Comparison of ENCODE assay signal across 10 mouse cellular contexts in the genomic region with DNA sequence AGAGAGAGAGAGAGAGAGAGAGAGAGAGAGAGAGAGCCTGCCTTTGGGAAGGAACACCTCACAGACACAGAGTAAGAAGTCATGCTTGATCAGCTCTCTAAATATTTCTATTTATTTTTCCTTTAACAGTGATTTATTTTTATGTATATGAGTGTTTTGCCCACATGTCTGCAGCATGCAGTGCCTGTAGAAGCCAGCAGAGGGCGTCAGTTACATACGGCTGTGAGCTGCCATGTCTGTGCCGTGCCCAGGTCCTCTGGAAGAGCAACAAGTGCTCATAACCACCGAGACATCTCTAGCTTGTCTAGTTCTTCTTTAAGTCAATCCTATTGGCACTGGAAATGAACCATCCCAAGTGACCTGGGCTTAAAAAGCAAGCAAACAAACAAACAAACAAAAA. TPM values are rescaled to one million over a fixed set of nuclear protein-coding genes. Genes with fewer than 3 reads are reported as not detected.
DNase-seq lines count a peak whose midpoint lies in the region; ATAC-seq and TF ChIP-seq lines count a peak whose summit lies in the region.
"Had no signal": no experiment of that assay in that cellular context is flagged by ENCODE, and none has a peak within 500 bp of the region (broad histone marks: within the 10 kb centered on the region; RNA-seq: fewer than 3 reads in every experiment).

No protein-coding gene starts in this region.

- H3K4me1 ChIP-seq in limb, embryonic 11.5 days (ENCODE audit: control insufficient read depth, insufficient read depth, low read length), result no peaks in the 10 kb centered on the region
- no peaks in the 10 kb centered on the region for H3K4me1 ChIP-seq in limb, embryonic 10.5 days
- peaks cover 6% of the 10 kb centered on the region; the same call in 1 of the 2 replicates for H3K4me1 ChIP-seq in E14TG2a.4 (replicated peaks; ENCODE audit: low read depth, low read length)
- no peaks in the 10 kb centered on the region for H3K4me1 ChIP-seq in embryonic facial prominence, embryonic 10.5 days
- H3K4me1 ChIP-seq: limb, embryonic 12.5 days had no signal

- no peaks in the 10 kb centered on the region for H3K36me3 ChIP-seq in limb, embryonic 11.5 days (ENCODE audit: control insufficient read depth, insufficient read depth, low read length)
- H3K36me3 ChIP-seq in limb, embryonic 10.5 days, result no peaks in the 10 kb centered on the region
- no peaks in the 10 kb centered on the region for H3K36me3 ChIP-seq in E14TG2a.4 (ENCODE audit: insufficient read depth, low read length)
- no peaks in the 10 kb centered on the region for H3K36me3 ChIP-seq in embryonic facial prominence, embryonic 10.5 days (replicated peaks)
- H3K36me3 ChIP-seq: limb, embryonic 12.5 days had no signal

- H3K27ac ChIP-seq in limb, embryonic 11.5 days (replicated peaks; ENCODE audit: low read depth, low read length), result no peak overlapping the region
- H3K27ac ChIP-seq in limb, embryonic 10.5 days, result no peak overlapping the region
- no peak overlapping the region for H3K27ac ChIP-seq in embryonic facial prominence, embryonic 10.5 days (replicated peaks)
- H3K27ac ChIP-seq: limb, embryonic 12.5 days had no signal

- H3K27me3 ChIP-seq in limb, embryonic 11.5 days (ENCODE audit: control insufficient read depth, insufficient read depth, low read length), result no peaks in the 10 kb centered on the region
- H3K27me3 ChIP-seq in limb, embryonic 10.5 days (ENCODE audit: low read depth, poor library complexity, severe bottlenecking), result no peaks in the 10 kb centered on the region
- peaks cover 15% of the 10 kb centered on the region for H3K27me3 ChIP-seq in E14TG2a.4 (ENCODE audit: insufficient read depth, low read length)
- H3K27me3 ChIP-seq in embryonic facial prominence, embryonic 10.5 days (replicated peaks; ENCODE audit: low read depth, poor library complexity, severe bottlenecking), result no peaks in the 10 kb centered on the region
- H3K27me3 ChIP-seq: limb, embryonic 12.5 days had no signal

- TF ChIP-seq CTCF in E14TG2a.4 (conservative IDR thresholded peaks at IDR 0.05; ENCODE audit: low read length), result peak; percentile 100

- DNase-seq in adrenal gland, adult 18-20 months (ENCODE audit: low spot score in 2 of 2), result peak; percentile 76 to 78
- DNase-seq in adrenal gland, postnatal 4 days (ENCODE audit: low spot score in 2 of 2), result no peak
- peak; percentile 76 for DNase-seq in limb, embryonic 11.5 days (ENCODE audit: low spot score)
- no peak for DNase-seq in limb, embryonic 10.5 days (ENCODE audit: low spot score)
- peak; percentile 63 for DNase-seq in embryonic facial prominence, embryonic 10.5 days (ENCODE audit: low spot score)
- DNase-seq in yolk sac, embryonic 10.5 days (ENCODE audit: low spot score), result no peak

- H3K4me3 ChIP-seq in limb, embryonic 11.5 days (ENCODE audit: low read depth, low read length), result no peak overlapping the region
- H3K4me3 ChIP-seq in limb, embryonic 10.5 days, result no peak overlapping the region
- H3K4me3 ChIP-seq in E14TG2a.4 (replicated peaks; ENCODE audit: low read length), result no peak overlapping the region
- H3K4me3 ChIP-seq in embryonic facial prominence, embryonic 10.5 days, result no peak overlapping the region
- H3K4me3 ChIP-seq: erythroblast, embryonic 14.5 days; limb, embryonic 12.5 days had no signal

- H3K4me2 ChIP-seq in limb, embryonic 11.5 days (ENCODE audit: low read depth, severe bottlenecking), result no peak overlapping the region
- H3K4me2 ChIP-seq: limb, embryonic 12.5 days had no signal

- WGBS in limb, embryonic 11.5 days, result 40% methylated on average over 4 of the region's 4 CpGs
- WGBS in limb, embryonic 10.5 days, result 43% methylated on average over 4 of the region's 4 CpGs
- WGBS in embryonic facial prominence, embryonic 10.5 days, result 42% methylated on average over 4 of the region's 4 CpGs

- H3K9me3 ChIP-seq in limb, embryonic 11.5 days (ENCODE audit: control insufficient read depth, low read length), result peaks cover 49% of the 10 kb centered on the region
- peaks cover 57% of the 10 kb centered on the region for H3K9me3 ChIP-seq in limb, embryonic 10.5 days (replicated peaks)
- peaks cover 13% of the 10 kb centered on the region; the same call in 1 of the 2 replicates for H3K9me3 ChIP-seq in E14TG2a.4 (ENCODE audit: low read length)
- H3K9me3 ChIP-seq in embryonic facial prominence, embryonic 10.5 days, result peaks cover 78% of the 10 kb centered on the region

- ATAC-seq in limb, embryonic 11.5 days (ENCODE audit: insufficient number of reproducible peaks, low FRiP score, low TSS enrichment, low read depth), result no peak
- peak; percentile 48 for ATAC-seq in megakaryocyte, adult 5-6 weeks (ENCODE audit: poor library complexity, severe bottlenecking)

- no peak overlapping the region for H3K9ac ChIP-seq in limb, embryonic 11.5 days (ENCODE audit: low read length)
- H3K9ac ChIP-seq: limb, embryonic 12.5 days had no signal

RNA-seq across cellular contexts. Expression of a gene that starts 12.5 kb away (rescaled TPM):
- total RNA-seq in adrenal gland, adult 18-20 months (2021), result not detected
- total RNA-seq in adrenal gland, postnatal 4 days (2021), result under 1 TPM in 1 of 2 experiments, not detected in 1; 0.06 TPM
- not detected in 2 replicates for polyA plus RNA-seq in limb, embryonic 11.5 days (2014; fragmentation: Nextera tagmentation; extraction: Ambion mirVana)
- not detected in 2 replicates for polyA plus RNA-seq in limb, embryonic 10.5 days (2016; fragmentation: Nextera tagmentation; extraction: Ambion mirVana)
- not detected in 2 replicates for polyA plus RNA-seq in embryonic facial prominence, embryonic 10.5 days (2016; fragmentation: Nextera tagmentation; extraction: Ambion mirVana)
- not detected in 2 replicates for total RNA-seq in megakaryocyte, adult 5-6 weeks (2015)
- total RNA-seq in megakaryocyte, adult 5-6 weeks (2017), result not detected in 2 replicates
- polyA plus RNA-seq: erythroblast, embryonic 14.5 days; limb, embryonic 12.5 days had no signal

RNA-seq across cellular contexts. Expression of a gene that starts 12.5 kb away (rescaled TPM):
- 10 to 100 TPM; 21.7 to 27.4 TPM for total RNA-seq in adrenal gland, adult 18-20 months (2021)
- 100 to 1,000 TPM; 124 to 130 TPM for total RNA-seq in adrenal gland, postnatal 4 days (2021)
- 174 and 204 TPM in 2 replicates for polyA plus RNA-seq in limb, embryonic 11.5 days (2014; fragmentation: Nextera tagmentation; extraction: Ambion mirVana)
- 206 and 245 TPM in 2 replicates for polyA plus RNA-seq in limb, embryonic 10.5 days (2016; fragmentation: Nextera tagmentation; extraction: Ambion mirVana)
- polyA plus RNA-seq in embryonic facial prominence, embryonic 10.5 days (2016; fragmentation: Nextera tagmentation; extraction: Ambion mirVana), result 219 and 220 TPM in 2 replicates
- total RNA-seq in megakaryocyte, adult 5-6 weeks (2015), result 99.8 and 112 TPM in 2 replicates
- 174 and 189 TPM in 2 replicates for total RNA-seq in megakaryocyte, adult 5-6 weeks (2017)

Comparison
In these comparisons a context has a peak if more than half of its experiments do, and no peak if none do; other contexts are left out.
1. DNase-seq: peak in adrenal gland, adult 18-20 months (2 of 2), limb, embryonic 11.5 days (single experiment) and embryonic facial prominence, embryonic 10.5 days (single experiment); none in adrenal gland, postnatal 4 days (0 of 2), limb, embryonic 10.5 days (single experiment) and yolk sac, embryonic 10.5 days (single experiment).